26 mouse cellular contexts compared by ENCODE assay signal in the genomic region with DNA sequence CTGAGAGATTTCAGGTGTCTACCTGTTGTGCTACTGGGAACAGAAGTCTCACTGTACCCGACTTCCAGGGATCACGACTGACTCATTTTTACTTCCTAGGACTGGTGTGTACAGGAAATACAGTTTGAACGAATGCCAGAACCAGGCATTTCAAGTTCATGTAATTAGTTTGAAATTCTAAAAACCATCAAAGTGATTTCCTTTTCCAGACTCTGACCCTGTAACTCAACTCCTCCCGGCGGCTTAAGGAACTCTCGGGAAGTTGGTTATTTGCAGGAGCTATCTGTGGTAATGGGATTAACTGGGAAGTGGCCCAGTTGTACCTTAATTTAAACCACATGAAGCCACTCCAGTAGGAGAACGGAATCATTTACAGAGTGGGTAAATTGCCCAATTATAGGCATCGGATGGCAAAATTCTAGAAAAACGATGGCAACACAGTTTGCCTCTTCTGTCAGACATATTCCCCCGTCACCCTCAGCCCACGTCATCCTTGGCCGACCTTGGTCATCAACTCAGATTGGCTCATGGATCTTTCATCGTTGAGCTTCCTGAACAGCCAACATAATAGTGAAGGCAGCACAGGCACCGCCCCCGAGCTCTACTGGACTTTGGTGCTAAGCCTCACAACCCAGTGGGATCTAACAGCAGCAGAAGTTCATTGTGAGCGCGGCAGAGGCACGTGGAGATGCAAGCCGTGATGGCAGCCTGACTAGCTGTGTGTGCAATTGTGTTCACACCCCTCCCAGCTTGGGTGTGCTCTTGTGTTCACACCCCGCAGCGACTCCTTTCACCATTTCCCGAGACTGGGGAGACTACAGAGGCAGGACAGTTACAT. TPM values are rescaled to one million over a fixed set of nuclear protein-coding genes. Genes with fewer than 3 reads are reported as not detected.
DNase-seq lines count a peak whose midpoint lies in the region; ATAC-seq lines count a peak whose summit lies in the region.
"Had no signal": no experiment of that assay in that cellular context is flagged by ENCODE, and none has a peak within 500 bp of the region (broad histone marks: within the 10 kb centered on the region; RNA-seq: fewer than 3 reads in every experiment).

No protein-coding gene starts in this region.

- peak overlapping the region; percentile 70 for H3K27ac ChIP-seq in limb, embryonic 10.5 days
- H3K27ac ChIP-seq: hindbrain, embryonic 13.5 days; kidney, embryonic 15.5 days; lung, embryonic 15.5 days; midbrain, embryonic 13.5 days; neural tube, embryonic 15.5 days; stomach, embryonic 15.5 days had no signal

- ATAC-seq in activated CD4-positive, CD25-positive, alpha-beta regulatory T cell, adult 4 months, result no peak
- ATAC-seq: forebrain, embryonic 14.5 days; midbrain, embryonic 13.5 days had no signal

- H3K4me1 ChIP-seq in limb, embryonic 10.5 days, result peaks cover 37% of the 10 kb centered on the region
- H3K4me1 ChIP-seq: hindbrain, embryonic 13.5 days; lung, embryonic 15.5 days; midbrain, embryonic 13.5 days; neural tube, embryonic 15.5 days; stomach, embryonic 15.5 days had no signal

- DNase-seq in embryo, embryonic 11 days, result peak; percentile 25
- no peak for DNase-seq in embryo, embryonic 9.5 days (ENCODE audit: extremely low spot score)
- DNase-seq in MN1 (ENCODE audit: low spot score), result peak; percentile 23
- peak; percentile 31 for DNase-seq in adrenal gland, postnatal 25 days
- no peak for DNase-seq in limb, embryonic 10.5 days (ENCODE audit: low spot score)
- no peak for DNase-seq in right cerebral cortex, postnatal 25 days
- DNase-seq in lung, postnatal 25 days (ENCODE audit: low spot score), result no peak
- DNase-seq: cerebellum, adult 8-10 months; cerebellum, postnatal 25 days; gastrocnemius, postnatal 25 days; heart, adult 18-20 months; heart, postnatal 4 days; kidney, adult 11 months; kidney, postnatal 36 days; left cerebral cortex, postnatal 4 days; lung, postnatal 36 days; retina, postnatal 1 day; right cerebral cortex, postnatal 14 days had no signal

- 62% methylated on average over 22 of the region's 22 CpGs for WGBS in limb, embryonic 10.5 days

- peaks cover 63% of the 10 kb centered on the region for H3K36me3 ChIP-seq in limb, embryonic 10.5 days

- H3K9me3 ChIP-seq in limb, embryonic 10.5 days (replicated peaks), result 0 out of 2 replicates have a peak, but pooled peaks cover 1% of the 10 kb centered on the region
- H3K9me3 ChIP-seq: hindbrain, embryonic 13.5 days; kidney, embryonic 15.5 days; lung, embryonic 15.5 days; midbrain, embryonic 13.5 days; neural tube, embryonic 15.5 days; stomach, embryonic 15.5 days had no signal

- no peaks in the 10 kb centered on the region for H3K27me3 ChIP-seq in limb, embryonic 10.5 days (ENCODE audit: low read depth, poor library complexity, severe bottlenecking)
- H3K27me3 ChIP-seq: hindbrain, embryonic 13.5 days; kidney, embryonic 15.5 days; lung, embryonic 15.5 days; midbrain, embryonic 13.5 days; neural tube, embryonic 15.5 days; stomach, embryonic 15.5 days had no signal

- no peak overlapping the region for H3K4me3 ChIP-seq in limb, embryonic 10.5 days
- H3K4me3 ChIP-seq: hindbrain, embryonic 13.5 days; kidney, embryonic 15.5 days; lung, embryonic 15.5 days; midbrain, embryonic 13.5 days; neural tube, embryonic 15.5 days; stomach, embryonic 15.5 days had no signal

RNA-seq across cellular contexts. Expression of gene Ing1, which starts 14.1 kb away (rescaled TPM):
- 37.9 and 47.1 TPM in 2 replicates for total RNA-seq in adrenal gland, postnatal 25 days (2021)
- polyA plus RNA-seq in limb, embryonic 10.5 days (2016; fragmentation: Nextera tagmentation; extraction: Ambion mirVana), result 39.7 and 40.8 TPM in 2 replicates
- polyA plus RNA-seq in activated CD4-positive, CD25-positive, alpha-beta regulatory T cell, adult 4 months (2017; shearing (Covaris generic)), result 10 to 100 TPM; 59.6 to 65.6 TPM

RNA-seq across cellular contexts. Expression of gene Cars2, which starts 18.9 kb away (rescaled TPM):
- 35.5 and 44.8 TPM in 2 replicates for total RNA-seq in adrenal gland, postnatal 25 days (2021)
- polyA plus RNA-seq in limb, embryonic 10.5 days (2016; fragmentation: Nextera tagmentation; extraction: Ambion mirVana), result 18.4 and 20.1 TPM in 2 replicates
- polyA plus RNA-seq in activated CD4-positive, CD25-positive, alpha-beta regulatory T cell, adult 4 months (2017; shearing (Covaris generic)), result 10 to 100 TPM; 11.2 to 15.7 TPM

Comparison
In these comparisons a context has a peak if more than half of its experiments do, and no peak if none do; other contexts are left out.
1. DNase-seq: peak in embryo, embryonic 11 days (single experiment), MN1 (single experiment) and adrenal gland, postnatal 25 days (single experiment); none in embryo, embryonic 9.5 days (single experiment), limb, embryonic 10.5 days (single experiment), right cerebral cortex, postnatal 25 days (single experiment) and lung, postnatal 25 days (single experiment).